Mouse (Mus musculus) ES-Bruce4 (cell line): ENCODE results near the gene Sart3.

Experiments
- CTCF ChIP-seq: IDR thresholded peaks from one replicate; pipeline ENCODE4 v1.8.1; 2011; ENCODE audit warnings: low read depth, low read length
- EP300 ChIP-seq: IDR thresholded peaks from 2 replicates; pipeline ENCODE4 v1.6.1; 2011; ENCODE audit warnings: low read depth, low read length; ENCODE audit not compliant: insufficient read depth
- POLR2A ChIP-seq: IDR thresholded peaks from one replicate; pipeline ENCODE4 v1.8.1; 2011; ENCODE audit warnings: low read length; ENCODE audit not compliant: insufficient read depth

- TF ChIP-seq CTCF (no peak), EP300 (no peak), POLR2A (no peak)
Measured at GRCm38 (mm10) chr5:113805301-113805700, 33.0 kb upstream of the Sart3 start.
